Comparison of ENCODE assay signal across 12 mouse cellular contexts in genomic region chr16:30096475-30096874, GRCm38 (mm10). TPM values are rescaled to one million over a fixed set of nuclear protein-coding genes. Genes with fewer than 3 reads are reported as not detected.
DNase-seq lines count a peak whose midpoint lies in the region; ATAC-seq lines count a peak whose summit lies in the region.
"Had no signal": no experiment of that assay in that cellular context is flagged by ENCODE, and none has a peak within 500 bp of the region (broad histone marks: within the 10 kb centered on the region; RNA-seq: fewer than 3 reads in every experiment).

No protein-coding gene starts in this region.

- H3K4me3 ChIP-seq in forebrain, embryonic 10.5 days: no peak overlapping the region
- H3K4me3 ChIP-seq in forebrain, embryonic 11.5 days (ENCODE audit: low read depth, low read length): no peak overlapping the region
- no peak overlapping the region for H3K4me3 ChIP-seq in limb, embryonic 11.5 days (ENCODE audit: low read depth, low read length)
- H3K4me3 ChIP-seq in limb, embryonic 10.5 days: no peak overlapping the region
- H3K4me3 ChIP-seq in intestine, embryonic 16.5 days (ENCODE audit: low read length): no peak overlapping the region
- H3K4me3 ChIP-seq in stomach, embryonic 15.5 days (replicated peaks): no peak overlapping the region
- H3K4me3 ChIP-seq: liver, embryonic 12.5 days had no signal

- H3K9ac ChIP-seq in forebrain, embryonic 11.5 days (ENCODE audit: low read length): no peak overlapping the region
- no peak overlapping the region for H3K9ac ChIP-seq in limb, embryonic 11.5 days (ENCODE audit: low read length)
- no peak overlapping the region for H3K9ac ChIP-seq in intestine, embryonic 16.5 days (ENCODE audit: low read depth, low read length)
- H3K9ac ChIP-seq in stomach, embryonic 15.5 days: no peak overlapping the region
- H3K9ac ChIP-seq: liver, embryonic 12.5 days had no signal

- no peak for ATAC-seq in forebrain, embryonic 11.5 days (replicated peaks; ENCODE audit: low FRiP score)
- no peak; the same call in 1 of the 2 replicates for ATAC-seq in limb, embryonic 11.5 days (ENCODE audit: insufficient number of reproducible peaks, low FRiP score, low TSS enrichment, low read depth)
- peak; percentile 70 for ATAC-seq in intestine, embryonic 16.5 days
- ATAC-seq in stomach, embryonic 15.5 days (ENCODE audit: insufficient read depth, low FRiP score, low read depth): no peak
- ATAC-seq: liver, embryonic 12.5 days; midbrain, embryonic 16.5 days had no signal

- no peak for DNase-seq in forebrain, embryonic 10.5 days (ENCODE audit: extremely low spot score, low spot score)
- DNase-seq in forebrain, embryonic 11.5 days (ENCODE audit: low spot score): no peak
- DNase-seq in limb, embryonic 11.5 days (ENCODE audit: low spot score): no peak
- no peak for DNase-seq in limb, embryonic 10.5 days (ENCODE audit: low spot score)
- no peak for DNase-seq in layer of hippocampus, adult 8-10 months (ENCODE audit: low spot score in 2 of 2)
- DNase-seq in kidney, adult 8-10 months: no peak
- DNase-seq: cerebellum, postnatal 25 days; kidney, postnatal 14 days had no signal

- H3K27me3 ChIP-seq in forebrain, embryonic 10.5 days (ENCODE audit: poor library complexity, severe bottlenecking): peaks cover 60% of the 10 kb centered on the region
- peaks cover 2% of the 10 kb centered on the region; the same call in 1 of the 2 replicates for H3K27me3 ChIP-seq in forebrain, embryonic 11.5 days (ENCODE audit: control insufficient read depth, insufficient read depth, low read length)
- no peaks in the 10 kb centered on the region for H3K27me3 ChIP-seq in limb, embryonic 11.5 days (ENCODE audit: control insufficient read depth, insufficient read depth, low read length)
- peaks cover 19% of the 10 kb centered on the region; the same call in 1 of the 2 replicates for H3K27me3 ChIP-seq in limb, embryonic 10.5 days (ENCODE audit: low read depth, poor library complexity, severe bottlenecking)
- H3K27me3 ChIP-seq in intestine, embryonic 16.5 days (replicated peaks; ENCODE audit: control insufficient read depth, insufficient read depth, low read length): no peaks in the 10 kb centered on the region
- no peaks in the 10 kb centered on the region for H3K27me3 ChIP-seq in stomach, embryonic 15.5 days (replicated peaks)

- H3K4me2 ChIP-seq in forebrain, embryonic 11.5 days (ENCODE audit: low read depth, low read length, severe bottlenecking): no peak overlapping the region
- peak overlapping the region; percentile 18; the same call in 1 of the 2 replicates for H3K4me2 ChIP-seq in limb, embryonic 11.5 days (ENCODE audit: low read depth, severe bottlenecking)
- H3K4me2 ChIP-seq in intestine, embryonic 16.5 days (ENCODE audit: low read depth, low read length): 0 out of 2 replicates have a peak overlapping the region, but pooled peaks have one; percentile 12
- no peak overlapping the region for H3K4me2 ChIP-seq in stomach, embryonic 15.5 days
- H3K4me2 ChIP-seq: liver, embryonic 12.5 days had no signal

- WGBS in forebrain, embryonic 10.5 days: 48% methylated on average over 7 of the region's 7 CpGs
- WGBS in forebrain, embryonic 11.5 days: 54% methylated on average over 7 of the region's 7 CpGs
- 4% methylated on average over 7 of the region's 7 CpGs for WGBS in limb, embryonic 11.5 days
- WGBS in limb, embryonic 10.5 days: 8% methylated on average over 7 of the region's 7 CpGs
- WGBS in intestine, embryonic 16.5 days: 23% methylated on average over 7 of the region's 7 CpGs
- 13% methylated on average over 7 of the region's 7 CpGs for WGBS in stomach, embryonic 15.5 days

- H3K36me3 ChIP-seq in forebrain, embryonic 10.5 days (replicated peaks): no peaks in the 10 kb centered on the region
- H3K36me3 ChIP-seq in forebrain, embryonic 11.5 days (ENCODE audit: control insufficient read depth, insufficient read depth, low read length): no peaks in the 10 kb centered on the region
- no peaks in the 10 kb centered on the region for H3K36me3 ChIP-seq in limb, embryonic 11.5 days (ENCODE audit: control insufficient read depth, insufficient read depth, low read length)
- no peaks in the 10 kb centered on the region for H3K36me3 ChIP-seq in limb, embryonic 10.5 days
- H3K36me3 ChIP-seq in intestine, embryonic 16.5 days (ENCODE audit: control insufficient read depth, insufficient read depth, low read length): no peaks in the 10 kb centered on the region
- no peaks in the 10 kb centered on the region for H3K36me3 ChIP-seq in stomach, embryonic 15.5 days
- H3K36me3 ChIP-seq: liver, embryonic 12.5 days had no signal

- no peaks in the 10 kb centered on the region for H3K9me3 ChIP-seq in forebrain, embryonic 10.5 days
- no peaks in the 10 kb centered on the region for H3K9me3 ChIP-seq in forebrain, embryonic 11.5 days (ENCODE audit: control insufficient read depth, low read length)
- H3K9me3 ChIP-seq in limb, embryonic 11.5 days (ENCODE audit: control insufficient read depth, low read length): no peaks in the 10 kb centered on the region
- H3K9me3 ChIP-seq in limb, embryonic 10.5 days (replicated peaks): no peaks in the 10 kb centered on the region
- H3K9me3 ChIP-seq in intestine, embryonic 16.5 days (ENCODE audit: control insufficient read depth, low read length): no peaks in the 10 kb centered on the region
- H3K9me3 ChIP-seq in stomach, embryonic 15.5 days: no peaks in the 10 kb centered on the region
- H3K9me3 ChIP-seq: liver, embryonic 12.5 days had no signal

- peak overlapping the region; percentile 21; the same call in 1 of the 2 replicates for H3K27ac ChIP-seq in forebrain, embryonic 10.5 days
- H3K27ac ChIP-seq in forebrain, embryonic 11.5 days (ENCODE audit: low read depth, low read length): no peak overlapping the region
- no peak overlapping the region for H3K27ac ChIP-seq in limb, embryonic 11.5 days (replicated peaks; ENCODE audit: low read depth, low read length)
- H3K27ac ChIP-seq in limb, embryonic 10.5 days: no peak overlapping the region
- peak overlapping the region; percentile 77 for H3K27ac ChIP-seq in intestine, embryonic 16.5 days (ENCODE audit: low read length)
- H3K27ac ChIP-seq in stomach, embryonic 15.5 days: peak overlapping the region; percentile 31
- H3K27ac ChIP-seq: liver, embryonic 12.5 days had no signal

- H3K4me1 ChIP-seq in forebrain, embryonic 10.5 days: peaks cover 28% of the 10 kb centered on the region
- no peaks in the 10 kb centered on the region for H3K4me1 ChIP-seq in forebrain, embryonic 11.5 days (replicated peaks; ENCODE audit: control insufficient read depth, insufficient read depth, low read length)
- H3K4me1 ChIP-seq in limb, embryonic 11.5 days (ENCODE audit: control insufficient read depth, insufficient read depth, low read length): peaks cover 11% of the 10 kb centered on the region
- peaks cover 19% of the 10 kb centered on the region for H3K4me1 ChIP-seq in limb, embryonic 10.5 days
- H3K4me1 ChIP-seq in intestine, embryonic 16.5 days (ENCODE audit: control insufficient read depth, insufficient read depth, low read length): peaks cover 13% of the 10 kb centered on the region
- 0 out of 2 replicates have a peak, but pooled peaks cover 5% of the 10 kb centered on the region for H3K4me1 ChIP-seq in stomach, embryonic 15.5 days
- H3K4me1 ChIP-seq: liver, embryonic 12.5 days had no signal

RNA-seq across cellular contexts. Expression of gene Hes1, which starts 32.3 kb away (rescaled TPM):
- 42.5 and 49.0 TPM in 2 replicates for polyA plus RNA-seq in forebrain, embryonic 10.5 days (2016; fragmentation: Nextera tagmentation; extraction: Ambion mirVana)
- 66.5 and 67.0 TPM in 2 replicates for polyA plus RNA-seq in forebrain, embryonic 11.5 days (2014; fragmentation: Nextera tagmentation; extraction: Ambion mirVana)
- polyA plus RNA-seq in limb, embryonic 11.5 days (2014; fragmentation: Nextera tagmentation; extraction: Ambion mirVana): 71.0 and 71.8 TPM in 2 replicates
- 39.5 and 45.5 TPM in 2 replicates for polyA plus RNA-seq in limb, embryonic 10.5 days (2016; fragmentation: Nextera tagmentation; extraction: Ambion mirVana)
- polyA plus RNA-seq in intestine, embryonic 16.5 days (2015; fragmentation: Nextera tagmentation; extraction: Ambion mirVana): 25.9 and 36.1 TPM in 2 replicates
- 64.4 and 67.1 TPM in 2 replicates for polyA plus RNA-seq in stomach, embryonic 15.5 days (2015; fragmentation: Nextera tagmentation; extraction: Ambion mirVana)
- 10 to 100 TPM; 21.8 to 37.1 (median 23.1) TPM for total RNA-seq in layer of hippocampus, adult 8-10 months (2022)

Comparison
In these comparisons a context has a peak if more than half of its experiments do, and no peak if none do; other contexts are left out.
1. H3K27ac ChIP-seq: peak in forebrain, embryonic 10.5 days (single experiment), intestine, embryonic 16.5 days (single experiment) and stomach, embryonic 15.5 days (single experiment); none in forebrain, embryonic 11.5 days (single experiment), limb, embryonic 11.5 days (single experiment) and limb, embryonic 10.5 days (single experiment).
2. H3K4me2 ChIP-seq: peak in limb, embryonic 11.5 days (single experiment) and intestine, embryonic 16.5 days (single experiment); none in forebrain, embryonic 11.5 days (single experiment) and stomach, embryonic 15.5 days (single experiment).